Mouse (Mus musculus) lung, postnatal 0 days (tissue): ENCODE data around the gene Slc16a12. TPM values are rescaled to one million over a fixed set of nuclear protein-coding genes. Genes with fewer than 3 reads are reported as not detected.

ENCODE experiments used
- ATAC-seq: fragments of 200-750 bp; cut with Nextera tagmentation; 2 replicates; pipeline ENCODE4 v1.8.0; 2017; ENCODE audit warnings: moderate library complexity
- DNase-seq: peaks from one replicate; pipeline ENCODE4 v3.0.0-alpha.2; 2016; ENCODE audit warnings: low spot score
- H3K27ac ChIP-seq: fragments of 300-500 bp; sonication (generic); 2 replicates; pipeline ENCODE4 v1.5.1; 2014; ENCODE audit warnings: antibody characterized with exemption, mild to moderate bottlenecking, low read length, mixed read lengths
- H3K27me3 ChIP-seq: fragments of 300-500 bp; sonication (generic); replicated peaks from 2 replicates; pipeline ENCODE4 v1.6.1; 2014; ENCODE audit warnings: low read length, mixed read lengths; ENCODE audit not compliant: insufficient read depth
- H3K36me3 ChIP-seq: fragments of 300-500 bp; sonication (generic); 2 replicates; pipeline ENCODE4 v1.6.1; 2014; ENCODE audit warnings: low read length, mixed read lengths; ENCODE audit not compliant: insufficient read depth
- H3K4me1 ChIP-seq: fragments of 300-500 bp; sonication (generic); 2 replicates; pipeline ENCODE4 v1.6.1; 2014; ENCODE audit warnings: antibody characterized with exemption, low read depth, low read length, mixed read lengths; ENCODE audit not compliant: insufficient read depth
- H3K4me2 ChIP-seq: fragments of 300-500 bp; sonication (generic); replicated peaks from 2 replicates; pipeline ENCODE4 v1.6.1; 2014; ENCODE audit warnings: low read depth, mild to moderate bottlenecking, low read length, moderate library complexity, mixed read lengths
- H3K4me3 ChIP-seq: fragments of 300-500 bp; sonication (generic); 2 replicates; pipeline ENCODE4 v1.5.1; 2014; ENCODE audit warnings: low read depth, low read length
- H3K9ac ChIP-seq: fragments of 300-500 bp; sonication (generic); replicated peaks from 2 replicates; pipeline ENCODE4 v1.6.1; 2014; ENCODE audit warnings: low read depth, mild to moderate bottlenecking
- H3K9me3 ChIP-seq: fragments of 300-500 bp; sonication (generic); 2 replicates; pipeline ENCODE4 v1.6.1; 2016; ENCODE audit warnings: low read length, mixed read lengths
- CTCF ChIP-seq: IDR thresholded peaks from 2 replicates; pipeline ENCODE4 v1.5.1; 2016; ENCODE audit warnings: antibody characterized with exemption, mild to moderate bottlenecking
- EP300 ChIP-seq: IDR thresholded peaks from 2 replicates; pipeline ENCODE4 v1.6.1; 2016; ENCODE audit warnings: antibody characterized with exemption, mild to moderate bottlenecking, control low read depth
- WGBS: fragments of 180-500 bp; shearing (Covaris S2); extraction: QIAGEN DNeasy Blood & Tissue Kit; methylation state at CpG from one replicate; pipeline ENCODE4 v1.1.7; 2014; 5-methylcytosine and 5-hydroxymethylcytosine counted together
- polyA plus RNA-seq: library from polyadenylated mRNA; unstranded; fragments of >200 nt; fragmentation: Nextera tagmentation; extraction: Ambion mirVana; gene quantifications from 2 replicates; pipeline ENCODE4 v1.2.1, GENCODE M21; 2015

The Slc16a12 gene
- polyA plus RNA-seq, 1 experiment from 2014 or later, result 9.4 TPM

DNA sequence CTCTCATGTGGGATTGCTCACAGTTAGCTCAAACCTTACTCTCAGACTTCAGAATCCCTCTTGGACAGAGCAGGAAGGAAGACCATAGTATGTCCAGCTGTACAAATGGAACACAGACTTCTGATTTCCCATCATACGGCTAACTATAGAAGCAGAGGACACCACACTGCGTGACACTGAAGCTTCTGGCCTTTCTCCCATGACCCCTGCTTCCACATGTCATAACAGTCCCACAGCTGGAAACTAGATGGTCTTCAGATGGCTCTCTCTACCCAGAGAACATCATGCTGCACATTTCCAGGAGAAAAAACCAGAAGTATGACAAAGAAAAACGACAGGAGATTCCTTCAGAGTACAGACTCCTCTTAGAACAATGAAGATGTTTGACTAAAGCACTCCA is 14.1 kb downstream of the Slc16a12 start:
- peak; percentile 42; the same call in 1 of the 2 replicates for TF ChIP-seq EP300
- no peak for TF ChIP-seq CTCF
- 39% methylated on average over 3 of the region's 3 CpGs for WGBS
- Histone ChIP-seq H3K4me1 (no peaks in the 10 kb centered on the region), H3K4me3 (no peak overlapping the region), H3K36me3 (no peaks in the 10 kb centered on the region), H3K27ac (no peak overlapping the region), H3K9ac (no peak overlapping the region), H3K9me3 (no peaks in the 10 kb centered on the region), H3K27me3 (no peaks in the 10 kb centered on the region), H3K4me2 (no peak overlapping the region)
- DNase-seq (peak; percentile 69), ATAC-seq (peak; percentile 85)

DNA sequence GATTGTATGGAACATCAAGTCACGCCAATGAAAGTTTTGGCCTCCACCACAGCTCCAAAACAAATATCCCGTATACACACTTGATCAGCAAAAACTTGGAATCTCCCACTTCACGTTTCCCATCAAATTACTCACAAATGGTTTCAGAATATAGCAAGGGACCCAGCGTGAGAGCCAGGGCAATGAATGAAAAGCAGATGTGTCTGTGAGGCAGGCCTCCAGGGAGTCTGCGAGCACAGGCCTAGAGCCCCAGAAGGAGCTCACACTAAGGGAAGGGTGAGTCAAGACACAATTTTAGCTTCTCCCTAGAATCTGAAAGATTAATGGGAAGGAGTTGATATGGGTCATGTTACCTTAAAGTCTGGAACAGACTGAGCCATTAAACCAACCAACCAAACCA is 15.7 kb downstream of the Slc16a12 start:
- no peak overlapping the region for H3K4me3 ChIP-seq
- no peaks in the 10 kb centered on the region for H3K27me3 ChIP-seq
- peaks cover 2% of the 10 kb centered on the region; the same call in 1 of the 2 replicates for H3K4me1 ChIP-seq
- no peaks in the 10 kb centered on the region for H3K36me3 ChIP-seq
- ATAC-seq, result no peak
- H3K4me2 ChIP-seq, result no peak overlapping the region
- no peak for DNase-seq
- H3K9me3 ChIP-seq, result no peaks in the 10 kb centered on the region
- 78% methylated on average over 5 of the region's 5 CpGs for WGBS
- no peak overlapping the region for H3K27ac ChIP-seq
- no peak overlapping the region for H3K9ac ChIP-seq
- TF ChIP-seq EP300 (no peak), CTCF (no peak)

DNA sequence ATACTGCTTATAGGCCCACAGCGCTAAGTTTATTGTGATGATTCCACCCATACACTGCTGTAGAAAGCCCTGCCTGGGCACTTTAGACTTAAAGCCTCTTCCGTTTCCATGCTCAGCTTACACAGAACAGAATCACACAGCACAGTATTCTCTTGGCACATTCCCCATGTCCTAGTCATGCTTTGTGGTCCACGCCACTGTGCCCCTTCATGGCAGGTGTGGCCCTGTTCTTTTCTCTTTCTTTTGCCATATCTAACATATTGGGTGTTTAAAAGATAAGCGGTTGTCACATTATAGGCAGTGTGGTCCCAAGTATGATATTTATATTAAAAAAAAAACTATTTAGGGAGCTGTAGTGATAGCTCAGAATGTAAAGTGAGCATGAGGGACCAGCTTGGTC is 16.5 kb downstream of the Slc16a12 start:
- H3K4me1 ChIP-seq, result peaks cover 6% of the 10 kb centered on the region; the same call in 1 of the 2 replicates
- no peak for TF ChIP-seq EP300
- no peak for TF ChIP-seq CTCF
- H3K9ac ChIP-seq, result no peak overlapping the region
- H3K4me3 ChIP-seq, result no peak overlapping the region
- H3K27me3 ChIP-seq, result no peaks in the 10 kb centered on the region
- H3K4me2 ChIP-seq, result no peak overlapping the region
- H3K36me3 ChIP-seq, result no peaks in the 10 kb centered on the region
- no peaks in the 10 kb centered on the region for H3K9me3 ChIP-seq
- H3K27ac ChIP-seq, result no peak overlapping the region
- DNase-seq, result no peak
- no peak for ATAC-seq
- 82% methylated on average over 4 of the region's 4 CpGs for WGBS

DNA sequence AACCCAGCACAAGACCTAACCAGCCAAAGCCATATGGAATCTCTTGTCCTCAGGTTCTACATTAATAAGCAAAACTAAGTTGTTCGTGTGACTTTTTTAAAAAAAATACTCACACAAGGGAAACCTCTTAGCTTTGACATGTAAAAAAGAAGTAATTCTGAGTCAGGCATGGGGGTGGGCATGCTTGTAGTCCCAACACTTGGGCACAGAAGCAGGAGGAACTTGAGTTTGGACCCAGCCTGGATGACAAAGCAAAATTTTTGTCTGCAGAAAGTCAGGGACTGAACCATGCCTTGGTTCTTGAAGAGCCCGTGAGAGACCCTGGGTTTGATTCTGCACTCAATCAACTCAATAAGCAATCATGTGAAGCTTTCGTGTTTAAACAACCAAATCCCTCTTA is 17.6 kb downstream of the Slc16a12 start:
- DNase-seq (no peak), ATAC-seq (no peak)
- Histone ChIP-seq H3K36me3 (no peaks in the 10 kb centered on the region), H3K4me3 (no peak overlapping the region), H3K9me3 (no peaks in the 10 kb centered on the region), H3K9ac (no peak overlapping the region), H3K27ac (no peak overlapping the region), H3K4me1 (peaks cover 6% of the 10 kb centered on the region; the same call in 1 of the 2 replicates), H3K27me3 (no peaks in the 10 kb centered on the region), H3K4me2 (no peak overlapping the region)
- 61% methylated on average over 3 of the region's 3 CpGs for WGBS
- TF ChIP-seq CTCF (no peak), EP300 (no peak)

DNA sequence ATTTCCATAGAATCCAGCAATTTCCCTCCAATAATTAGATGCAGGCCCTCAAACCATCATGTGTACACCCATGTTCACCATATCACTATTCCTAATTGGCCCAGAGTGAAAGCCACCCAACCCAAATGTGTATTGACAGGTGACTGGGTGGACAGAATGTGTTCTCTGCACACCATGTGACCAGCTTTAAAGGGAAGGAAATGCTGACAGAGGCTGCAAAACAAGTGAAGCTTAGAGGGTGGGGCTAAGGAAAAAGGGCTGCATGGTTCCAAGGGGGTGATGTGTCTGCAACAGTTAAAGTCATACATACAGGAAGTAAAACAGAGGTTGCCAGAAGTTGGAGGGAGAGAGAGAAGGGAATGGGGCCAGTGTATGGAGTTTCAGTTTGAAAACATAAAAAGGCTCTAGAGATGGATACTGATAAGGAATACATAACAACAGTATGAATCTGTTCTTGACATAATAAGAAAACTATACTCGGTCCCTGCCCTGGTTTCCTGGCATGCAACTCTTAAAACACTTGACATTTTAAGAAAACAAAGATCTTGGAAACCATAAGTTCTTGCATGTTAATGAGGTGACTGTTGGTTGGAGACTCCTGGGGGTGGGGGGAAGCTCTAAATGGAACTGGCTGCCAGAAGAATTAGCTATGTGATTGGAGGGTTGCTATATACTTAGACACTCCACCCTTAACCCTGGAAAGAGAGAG is 20.7 kb downstream of the Slc16a12 start:
- H3K9me3 ChIP-seq, result no peaks in the 10 kb centered on the region
- H3K4me1 ChIP-seq, result peaks cover 15% of the 10 kb centered on the region; the same call in 1 of the 2 replicates
- no peak overlapping the region for H3K9ac ChIP-seq
- peak; percentile 76 for ATAC-seq
- no peaks in the 10 kb centered on the region for H3K27me3 ChIP-seq
- 30% methylated on average over 1 of the region's 1 CpGs for WGBS
- peak overlapping the region; percentile 44; the same call in 1 of the 2 replicates for H3K27ac ChIP-seq
- TF ChIP-seq CTCF (no peak), EP300 (peak; percentile 94)
- peak; percentile 87 for DNase-seq
- no peak overlapping the region for H3K4me2 ChIP-seq
- H3K36me3 ChIP-seq, result no peaks in the 10 kb centered on the region
- no peak overlapping the region for H3K4me3 ChIP-seq

DNA sequence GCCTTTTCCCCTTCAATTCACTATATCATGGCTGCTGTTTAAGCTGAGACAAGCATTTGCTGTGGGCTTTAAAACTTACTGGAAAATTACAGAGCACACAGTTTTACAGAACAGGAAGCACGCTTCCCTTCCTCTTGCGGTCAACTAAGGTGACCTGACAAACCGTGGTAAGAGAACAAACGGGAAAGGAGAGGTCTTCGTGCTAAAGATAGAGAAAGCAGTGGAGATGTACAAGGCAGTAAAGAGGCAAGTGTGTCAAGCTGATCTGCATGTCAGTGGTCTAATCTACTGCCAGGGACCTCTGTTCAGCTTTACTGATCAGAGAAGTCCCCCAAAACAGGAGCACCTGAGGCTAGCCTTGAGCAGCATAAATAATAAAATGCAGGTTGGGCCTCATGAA is 21.7 kb downstream of the Slc16a12 start:
- H3K27ac ChIP-seq, result no peak overlapping the region
- TF ChIP-seq EP300, result no peak
- TF ChIP-seq CTCF, result no peak

More for the DNA sequence above, 21.7 kb downstream of the Slc16a12 start:
- 62% methylated on average over 5 of the region's 5 CpGs for WGBS
- Histone ChIP-seq H3K9me3 (no peaks in the 10 kb centered on the region), H3K9ac (no peak overlapping the region), H3K36me3 (no peaks in the 10 kb centered on the region), H3K4me1 (peaks cover 15% of the 10 kb centered on the region; the same call in 1 of the 2 replicates), H3K27me3 (no peaks in the 10 kb centered on the region), H3K4me3 (no peak overlapping the region), H3K4me2 (no peak overlapping the region)
- DNase-seq (no peak), ATAC-seq (no peak)
